Mouse (Mus musculus): Measurements from ENCODE around the gene Syt3. TPM values are rescaled to one million over a fixed set of nuclear protein-coding genes. Genes with fewer than 3 reads are reported as not detected.

The Syt3 gene
- polyA plus RNA-seq, 1 experiment: not detected

GRCm38 (mm10) chr7:44356590-44357481 lies 27.1 kb upstream of the Syt3 start:
- Histone ChIP-seq H3K36me3 (ENCODE audit: control insufficient read depth, insufficient read depth) (no peaks in the 10 kb centered on the region), H3ac (ENCODE audit: control insufficient read depth, insufficient read length) (no peak overlapping the region), H3K4me2 (ENCODE audit: low read depth) (no peak overlapping the region), H3K79me2 (ENCODE audit: control insufficient read depth, insufficient read depth) (no peaks in the 10 kb centered on the region), H3K27me3 (ENCODE audit: control insufficient read depth, insufficient read depth, insufficient read length) (peaks cover 90% of the 10 kb centered on the region), H3K4me3 (no peak overlapping the region)
- TF ChIP-seq E2F4 (IDR thresholded peaks at IDR 0.05; ENCODE audit: insufficient read depth) (no peak), REST (IDR thresholded peaks at IDR 0.05; ENCODE audit: insufficient read depth, insufficient read length) (no peak), CEBPB (IDR thresholded peaks at IDR 0.05; ENCODE audit: insufficient read depth, poor library complexity, severe bottlenecking) (no peak), MYOG (IDR thresholded peaks at IDR 0.05; ENCODE audit: control insufficient read depth in 1 of 3, insufficient read depth in 1 of 3, insufficient read length in 2 of 3, low read depth in 2 of 3) (no peak), POLR2AphosphoS2 (IDR thresholded peaks at IDR 0.05; ENCODE audit: insufficient read length, low read depth) (no peak), TCF12 (IDR thresholded peaks at IDR 0.05; ENCODE audit: insufficient read depth, poor library complexity, severe bottlenecking) (no peak), SRF (IDR thresholded peaks at IDR 0.05; ENCODE audit: control insufficient read depth, insufficient read length, low read depth) (no peak), MAX (IDR thresholded peaks at IDR 0.05; ENCODE audit: low read depth) (no peak), TCF3 (IDR thresholded peaks at IDR 0.05; ENCODE audit: insufficient read length, low read depth) (no peak), MYOD1 (IDR thresholded peaks at IDR 0.05; ENCODE audit: control insufficient read depth in 1 of 3, insufficient read length in 2 of 3, low read depth in 2 of 3) (no peak), POLR2A (IDR thresholded peaks at IDR 0.05; ENCODE audit: insufficient read length, low read depth) (no peak), USF1 (IDR thresholded peaks at IDR 0.05; ENCODE audit: low read depth) (no peak)

DNA sequence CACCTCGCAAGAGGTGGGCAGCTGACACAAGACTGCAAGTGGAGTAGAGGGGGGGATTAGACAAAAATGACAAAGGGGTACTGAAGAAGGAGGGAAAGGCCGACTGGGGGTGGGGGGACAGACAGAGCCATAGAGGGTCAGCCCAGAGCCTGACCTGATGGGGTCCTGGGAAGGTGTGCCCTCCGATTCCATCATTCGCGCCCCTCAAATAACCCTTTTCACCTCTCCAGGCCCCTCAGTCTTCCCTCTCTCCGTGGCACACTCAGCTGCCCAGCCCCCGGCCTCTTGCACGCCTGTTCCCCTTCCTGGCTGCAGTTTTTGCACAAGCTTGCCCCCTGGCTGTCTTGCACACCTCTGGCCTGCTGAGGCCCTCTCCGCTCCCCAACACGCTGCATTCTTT lies 26.4 kb upstream of the Syt3 start:
- no peaks in the 10 kb centered on the region for H3K36me3 ChIP-seq (ENCODE audit: control insufficient read depth, insufficient read depth)
- H3ac ChIP-seq (ENCODE audit: control insufficient read depth, insufficient read length): no peak overlapping the region
- H3K79me2 ChIP-seq (ENCODE audit: control insufficient read depth, insufficient read depth): no peaks in the 10 kb centered on the region
- peaks cover 84% of the 10 kb centered on the region for H3K27me3 ChIP-seq (ENCODE audit: control insufficient read depth, insufficient read depth, insufficient read length)
- TF ChIP-seq POLR2A (IDR thresholded peaks at IDR 0.05; ENCODE audit: insufficient read length, low read depth) (no peak), TCF12 (IDR thresholded peaks at IDR 0.05; ENCODE audit: insufficient read depth, poor library complexity, severe bottlenecking) (no peak), SRF (IDR thresholded peaks at IDR 0.05; ENCODE audit: control insufficient read depth, insufficient read length, low read depth) (no peak), MYOD1 (IDR thresholded peaks at IDR 0.05; ENCODE audit: control insufficient read depth in 1 of 3, insufficient read length in 2 of 3, low read depth in 2 of 3) (no peak), REST (IDR thresholded peaks at IDR 0.05; ENCODE audit: insufficient read depth, insufficient read length) (no peak), MYOG (IDR thresholded peaks at IDR 0.05; ENCODE audit: control insufficient read depth in 1 of 3, insufficient read depth in 1 of 3, insufficient read length in 2 of 3, low read depth in 2 of 3) (no peak), E2F4 (IDR thresholded peaks at IDR 0.05; ENCODE audit: insufficient read depth) (no peak), TCF3 (IDR thresholded peaks at IDR 0.05; ENCODE audit: insufficient read length, low read depth) (no peak), MAX (IDR thresholded peaks at IDR 0.05; ENCODE audit: low read depth) (no peak), CEBPB (IDR thresholded peaks at IDR 0.05; ENCODE audit: insufficient read depth, poor library complexity, severe bottlenecking) (no peak), USF1 (IDR thresholded peaks at IDR 0.05; ENCODE audit: low read depth) (no peak), POLR2AphosphoS2 (IDR thresholded peaks at IDR 0.05; ENCODE audit: insufficient read length, low read depth) (no peak)
- H3K4me3 ChIP-seq: no peak overlapping the region
- H3K4me2 ChIP-seq (ENCODE audit: low read depth): no peak overlapping the region

GRCm38 (mm10) chr7:44358012-44358411 lies 25.9 kb upstream of the Syt3 start:
- no peaks in the 10 kb centered on the region for H3K79me2 ChIP-seq (ENCODE audit: control insufficient read depth, insufficient read depth)
- H3K4me3 ChIP-seq: no peak overlapping the region
- peaks cover 82% of the 10 kb centered on the region for H3K27me3 ChIP-seq (ENCODE audit: control insufficient read depth, insufficient read depth, insufficient read length)
- H3K36me3 ChIP-seq (ENCODE audit: control insufficient read depth, insufficient read depth): no peaks in the 10 kb centered on the region
- H3ac ChIP-seq (ENCODE audit: control insufficient read depth, insufficient read length): no peak overlapping the region
- TF ChIP-seq USF1 (IDR thresholded peaks at IDR 0.05; ENCODE audit: low read depth): no peak
- TF ChIP-seq MYOD1 (IDR thresholded peaks at IDR 0.05; ENCODE audit: control insufficient read depth in 1 of 3, insufficient read length in 2 of 3, low read depth in 2 of 3): no peak
- no peak for TF ChIP-seq POLR2A (IDR thresholded peaks at IDR 0.05; ENCODE audit: insufficient read length, low read depth)
- no peak for TF ChIP-seq CEBPB (IDR thresholded peaks at IDR 0.05; ENCODE audit: insufficient read depth, poor library complexity, severe bottlenecking)
- no peak for TF ChIP-seq E2F4 (IDR thresholded peaks at IDR 0.05; ENCODE audit: insufficient read depth)
- no peak for TF ChIP-seq POLR2AphosphoS2 (IDR thresholded peaks at IDR 0.05; ENCODE audit: insufficient read length, low read depth)
- no peak for TF ChIP-seq MAX (IDR thresholded peaks at IDR 0.05; ENCODE audit: low read depth)
- TF ChIP-seq REST (IDR thresholded peaks at IDR 0.05; ENCODE audit: insufficient read depth, insufficient read length): no peak
- TF ChIP-seq TCF3 (IDR thresholded peaks at IDR 0.05; ENCODE audit: insufficient read length, low read depth): no peak
- TF ChIP-seq MYOG (IDR thresholded peaks at IDR 0.05; ENCODE audit: control insufficient read depth in 1 of 3, insufficient read depth in 1 of 3, insufficient read length in 2 of 3, low read depth in 2 of 3): no peak
- TF ChIP-seq SRF (IDR thresholded peaks at IDR 0.05; ENCODE audit: control insufficient read depth, insufficient read length, low read depth): no peak
- no peak for TF ChIP-seq TCF12 (IDR thresholded peaks at IDR 0.05; ENCODE audit: insufficient read depth, poor library complexity, severe bottlenecking)
- no peak overlapping the region for H3K4me2 ChIP-seq (ENCODE audit: low read depth)

DNA sequence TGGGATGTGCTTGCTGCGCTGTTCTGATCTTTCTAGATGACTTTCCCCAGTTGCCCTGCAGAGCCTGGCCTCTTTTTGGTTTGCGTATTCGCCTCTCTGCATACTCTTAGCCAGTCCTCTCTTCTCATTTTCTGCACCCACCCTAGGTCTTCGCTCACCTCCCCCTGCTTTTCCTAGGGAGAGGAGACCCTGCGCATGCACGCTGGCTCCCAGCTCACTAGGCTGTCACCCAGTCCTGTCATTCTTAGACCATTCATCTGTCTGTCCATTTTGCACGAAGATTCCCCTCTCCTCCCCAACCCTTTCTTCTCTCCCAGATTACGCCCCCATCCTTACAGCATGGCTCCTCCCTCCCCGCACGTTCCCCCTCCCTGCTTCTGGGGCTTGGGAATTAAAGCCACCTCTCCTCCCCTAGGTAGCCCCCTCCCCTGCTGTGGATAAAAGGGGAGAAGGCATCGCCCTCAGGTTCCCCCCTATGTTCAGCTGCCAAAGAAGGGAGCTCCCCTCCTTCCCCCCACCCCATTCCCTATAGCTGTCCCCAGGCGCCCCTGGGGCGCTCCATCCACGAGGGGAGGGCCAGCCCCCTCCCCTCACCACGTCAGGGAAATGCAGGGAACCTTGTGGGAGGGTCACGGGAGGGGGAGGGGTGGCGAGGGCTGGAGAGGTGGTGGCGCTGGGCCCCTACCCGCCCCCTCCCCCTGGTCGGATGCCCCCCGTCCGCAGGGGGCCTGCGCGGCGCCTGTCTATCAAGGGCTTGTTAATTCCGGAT lies 24.8 kb upstream of the Syt3 start:
- Histone ChIP-seq H3K4me3 (no peak overlapping the region), H3K4me2 (ENCODE audit: low read depth) (no peak overlapping the region), H3K27me3 (ENCODE audit: control insufficient read depth, insufficient read depth, insufficient read length) (peaks cover 76% of the 10 kb centered on the region), H3K79me2 (ENCODE audit: control insufficient read depth, insufficient read depth) (no peaks in the 10 kb centered on the region), H3ac (ENCODE audit: control insufficient read depth, insufficient read length) (no peak overlapping the region), H3K36me3 (ENCODE audit: control insufficient read depth, insufficient read depth) (no peaks in the 10 kb centered on the region)
- TF ChIP-seq CEBPB (IDR thresholded peaks at IDR 0.05; ENCODE audit: insufficient read depth, poor library complexity, severe bottlenecking) (no peak), POLR2AphosphoS2 (IDR thresholded peaks at IDR 0.05; ENCODE audit: insufficient read length, low read depth) (no peak), USF1 (IDR thresholded peaks at IDR 0.05; ENCODE audit: low read depth) (no peak), MYOD1 (IDR thresholded peaks at IDR 0.05; ENCODE audit: control insufficient read depth in 1 of 3, insufficient read length in 2 of 3, low read depth in 2 of 3) (no peak), POLR2A (IDR thresholded peaks at IDR 0.05; ENCODE audit: insufficient read length, low read depth) (no peak), TCF3 (IDR thresholded peaks at IDR 0.05; ENCODE audit: insufficient read length, low read depth) (no peak), TCF12 (IDR thresholded peaks at IDR 0.05; ENCODE audit: insufficient read depth, poor library complexity, severe bottlenecking) (no peak), MYOG (IDR thresholded peaks at IDR 0.05; ENCODE audit: control insufficient read depth in 1 of 3, insufficient read depth in 1 of 3, insufficient read length in 2 of 3, low read depth in 2 of 3) (no peak), MAX (IDR thresholded peaks at IDR 0.05; ENCODE audit: low read depth) (no peak), E2F4 (IDR thresholded peaks at IDR 0.05; ENCODE audit: insufficient read depth) (no peak), SRF (IDR thresholded peaks at IDR 0.05; ENCODE audit: control insufficient read depth, insufficient read length, low read depth) (no peak), REST (IDR thresholded peaks at IDR 0.05; ENCODE audit: insufficient read depth, insufficient read length) (no peak)

Data from myocyte (in vitro differentiated cells).